Mouse (Mus musculus): ENCODE measurements around the gene Wdr90.
A peak's percentile ranks its signal among the peaks of the same experiment; 100 is the strongest.
"Not testable (repeated sequence)": the region's sequence is repeated elsewhere in the genome, so short reads cannot be mapped to it uniquely, and the experiment has no call there.

The Wdr90 gene

GRCm38 (mm10) chr17:25877741-25878610 is 16.7 kb upstream of the Wdr90 start:
- no peak for DNase-seq (ENCODE audit: extremely low spot score, low read depth, low spot score)

GRCm38 (mm10) chr17:25877025-25877424 is 15.7 kb upstream of the Wdr90 start:
- no peak for DNase-seq (ENCODE audit: extremely low spot score, low read depth, low spot score)

GRCm38 (mm10) chr17:25876347-25876915 is 15.1 kb upstream of the Wdr90 start:
- DNase-seq (ENCODE audit: extremely low spot score, low read depth, low spot score) = no peak

- no peak for DNase-seq (ENCODE audit: extremely low spot score, low read depth, low spot score)
Measured at GRCm38 (mm10) chr17:25875171-25876136, 14.2 kb upstream of the Wdr90 start.

GRCm38 (mm10) chr17:25874721-25875170 is 13.4 kb upstream of the Wdr90 start, which contains the start of gene Mettl26:
Gene Mettl26, plus strand, starts transcription at chr17:25875074.
- peak; percentile 96 for DNase-seq (ENCODE audit: extremely low spot score, low read depth, low spot score)

GRCm38 (mm10) chr17:25874148-25874720 is 12.9 kb upstream of the Wdr90 start:
- DNase-seq (ENCODE audit: extremely low spot score, low read depth, low spot score) = no peak

- DNase-seq (ENCODE audit: extremely low spot score, low read depth, low spot score) = no peak
Measured at GRCm38 (mm10) chr17:25873405-25874147, 12.3 kb upstream of the Wdr90 start.

- DNase-seq (ENCODE audit: extremely low spot score, low read depth, low spot score) = no peak
Measured at GRCm38 (mm10) chr17:25872676-25873075, 11.4 kb upstream of the Wdr90 start.

GRCm38 (mm10) chr17:25871566-25871965 is 10.3 kb upstream of the Wdr90 start:
- DNase-seq (ENCODE audit: extremely low spot score, low read depth, low spot score) = not testable (repeated sequence)

- no peak for DNase-seq (ENCODE audit: extremely low spot score, low read depth, low spot score)
Measured at GRCm38 (mm10) chr17:25869954-25870353, 8.7 kb upstream of the Wdr90 start.

- no peak for DNase-seq (ENCODE audit: extremely low spot score, low read depth, low spot score)
Measured at GRCm38 (mm10) chr17:25869498-25869897, 8.2 kb upstream of the Wdr90 start.

- no peak for DNase-seq (ENCODE audit: extremely low spot score, low read depth, low spot score)
Measured at GRCm38 (mm10) chr17:25868601-25869191, 7.4 kb upstream of the Wdr90 start, which contains the start of gene Mcrip2. Gene Mcrip2, minus strand, starts transcription at chr17:25868764.

GRCm38 (mm10) chr17:25867836-25868600 is 6.7 kb upstream of the Wdr90 start:
- DNase-seq (ENCODE audit: extremely low spot score, low read depth, low spot score) = no peak

GRCm38 (mm10) chr17:25867509-25867835 is 6.2 kb upstream of the Wdr90 start:
- DNase-seq (ENCODE audit: extremely low spot score, low read depth, low spot score) = no peak

- DNase-seq (ENCODE audit: extremely low spot score, low read depth, low spot score) = no peak
Measured at GRCm38 (mm10) chr17:25866172-25866571, 4.9 kb upstream of the Wdr90 start.

- DNase-seq (ENCODE audit: extremely low spot score, low read depth, low spot score) = no peak
Measured at GRCm38 (mm10) chr17:25865288-25865687, 4.0 kb upstream of the Wdr90 start.

- no peak for DNase-seq (ENCODE audit: extremely low spot score, low read depth, low spot score)
Measured at GRCm38 (mm10) chr17:25864311-25864710, 3.0 kb upstream of the Wdr90 start.

- no peak for DNase-seq (ENCODE audit: extremely low spot score, low read depth, low spot score)
Measured at GRCm38 (mm10) chr17:25863681-25864080, 2.4 kb upstream of the Wdr90 start.

All from hindlimb bud, embryonic 11.5 days (tissue).